17 mouse cellular contexts compared by ENCODE assay signal in genomic region chr3:145147483-145147882, GRCm38 (mm10). TPM values are rescaled to one million over a fixed set of nuclear protein-coding genes. Genes with fewer than 3 reads are reported as not detected.
A peak's percentile ranks its signal among the peaks of the same experiment; 100 is the strongest.
DNase-seq lines count a peak whose midpoint lies in the region; ATAC-seq and TF ChIP-seq lines count a peak whose summit lies in the region.
"Had no signal": no experiment of that assay in that cellular context is flagged by ENCODE, and none has a peak within 500 bp of the region (broad histone marks: within the 10 kb centered on the region; RNA-seq: fewer than 3 reads in every experiment).

No protein-coding gene starts in this region.

- no peak for TF ChIP-seq POLR2A in kidney, adult 2 months (IDR thresholded peaks at IDR 0.05; ENCODE audit: low read depth, low read length)
- TF ChIP-seq POLR2A in brain, embryonic 14.5 days (IDR thresholded peaks at IDR 0.05; ENCODE audit: borderline replicate concordance, extremely low read depth, insufficient read depth, insufficient read length, poor library complexity, severe bottlenecking): no peak

- no peaks in the 10 kb centered on the region; the same call in 1 of the 2 replicates for H3K36me3 ChIP-seq in kidney, adult 2 months (ENCODE audit: control insufficient read depth, insufficient read depth, low read length)
- H3K36me3 ChIP-seq: heart, embryonic 15.5 days had no signal

- DNase-seq in embryo, embryonic 10 days (ENCODE audit: low spot score): peak; percentile 35
- DNase-seq in embryo, embryonic 9.5 days (ENCODE audit: extremely low spot score): no peak
- DNase-seq in kidney, postnatal 4 days: peak; percentile 26 to 27
- no peak for DNase-seq in kidney, adult 2 months
- DNase-seq in A20 (ENCODE audit: low read depth, low spot score): peak; percentile 24
- DNase-seq in brain, embryonic 14.5 days (ENCODE audit: low read depth): no peak
- DNase-seq in thymus, postnatal 14 days: no peak
- DNase-seq: adrenal gland, adult 8-10 months; B cell, adult 2 months; thymus, postnatal 4 days had no signal

- no peaks in the 10 kb centered on the region for H3K27me3 ChIP-seq in kidney, adult 2 months (replicated peaks; ENCODE audit: control insufficient read depth, insufficient read depth, low read length)
- H3K27me3 ChIP-seq: heart, embryonic 15.5 days; hindbrain, embryonic 15.5 days; limb, embryonic 15.5 days had no signal

- ATAC-seq in monocyte, adult 5-6 weeks (replicated peaks; ENCODE audit: insufficient number of reproducible peaks, low FRiP score, low TSS enrichment, poor library complexity, severe bottlenecking): no peak

- no peaks in the 10 kb centered on the region for H3K4me1 ChIP-seq in kidney, adult 2 months (ENCODE audit: control insufficient read depth, insufficient read depth, low read length)
- H3K4me1 ChIP-seq: heart, embryonic 15.5 days; hindbrain, embryonic 15.5 days; limb, embryonic 15.5 days had no signal

- no peak overlapping the region for H3K4me3 ChIP-seq in kidney, adult 2 months (ENCODE audit: insufficient read depth, low read depth, low read length)
- H3K4me3 ChIP-seq: heart, embryonic 15.5 days; hindbrain, embryonic 15.5 days; limb, embryonic 15.5 days; myocyte had no signal

- no peak overlapping the region for H3K27ac ChIP-seq in kidney, adult 2 months (ENCODE audit: insufficient read depth, low read depth, low read length)
- H3K27ac ChIP-seq: heart, embryonic 15.5 days; hindbrain, embryonic 15.5 days; limb, embryonic 15.5 days; macrophage had no signal

- TF ChIP-seq CTCF in kidney, adult 2 months (conservative IDR thresholded peaks at IDR 0.05; ENCODE audit: insufficient read depth, insufficient read length, low read depth, low read length): no peak; the same call in 1 of the 2 replicates
- peak; percentile 44; the same call in 1 of the 2 replicates for TF ChIP-seq CTCF in brain, embryonic 14.5 days (IDR thresholded peaks at IDR 0.05; ENCODE audit: borderline replicate concordance, extremely low read depth, insufficient read depth, insufficient read length)

- 76% methylated on average over 2 of the region's 2 CpGs for WGBS in kidney, adult 2 months

RNA-seq across cellular contexts. Expression of gene Odf2l, which starts 29.1 kb away (rescaled TPM):
- polyA plus RNA-seq in kidney, adult 2 months (2012; rRNA removed): 2.7 and 3.9 TPM in 2 replicates
- polyA plus RNA-seq in brain, embryonic 14.5 days (2012; rRNA removed): 18.6 and 22.5 TPM in 2 replicates
- 21.2 to 34.9 TPM (median 28.3 TPM) in 3 replicates for total RNA-seq in monocyte, adult 5-6 weeks (2017)

RNA-seq across cellular contexts. Expression of gene Clca2, which starts 48.2 kb away (rescaled TPM):
- polyA plus RNA-seq in kidney, adult 2 months (2012; rRNA removed): 0.08 and 0.14 TPM in 2 replicates
- 0.15 and 0.18 TPM in 2 replicates for polyA plus RNA-seq in brain, embryonic 14.5 days (2012; rRNA removed)
- not detected in 3 replicates for total RNA-seq in monocyte, adult 5-6 weeks (2017)
- total RNA-seq: left cerebral cortex, adult 8-10 months had no signal
- polyA plus RNA-seq: hindbrain, embryonic 15.5 days; macrophage had no signal

Comparison
In these comparisons a context has a peak if more than half of its experiments do, and no peak if none do; other contexts are left out.
1. DNase-seq: peak in embryo, embryonic 10 days (single experiment), kidney, postnatal 4 days (2 of 2) and A20 (single experiment); none in embryo, embryonic 9.5 days (single experiment), kidney, adult 2 months (single experiment), brain, embryonic 14.5 days (single experiment) and thymus, postnatal 14 days (single experiment).